Mouse (Mus musculus): Measurements from ENCODE around the gene Teddm3.

The Teddm3 gene

GRCm38 (mm10) chr16:21153900-21154299 lies at the start of gene Teddm3:
Gene Teddm3 (minus strand): TSS chr16:21154000.
- in situ Hi-C loops (cut with MboI, MseI), result loop anchor here (5.0 to 10.0 kb wide), 2 partner anchors 227 to 229 kb away; no protein-coding TSS in a partner anchor

GRCm38 (mm10) chr16:21202731-21203130 lies 48.9 kb upstream of the Teddm3 start:
- in situ Hi-C loops (cut with MboI, MseI), result no loop called here

- in situ Hi-C loops (cut with MboI, MseI), result loop anchor here (5.0 kb wide), 1 partner anchor 193 kb away; no protein-coding TSS in a partner anchor
Observed at GRCm38 (mm10) chr16:21199426-21199825, 45.6 kb upstream of the Teddm3 start.

- in situ Hi-C loops (cut with MboI, MseI), result loop anchor here (5.0 kb wide), 1 partner anchor 194 kb away; no protein-coding TSS in a partner anchor
Observed at GRCm38 (mm10) chr16:21198529-21198928, 44.7 kb upstream of the Teddm3 start.

GRCm38 (mm10) chr16:21198006-21198405 lies 44.2 kb upstream of the Teddm3 start:
- in situ Hi-C loops (cut with MboI, MseI), result loop anchor here (5.0 kb wide), 1 partner anchor 194 kb away; no protein-coding TSS in a partner anchor

GRCm38 (mm10) chr16:21197542-21197941 lies 43.7 kb upstream of the Teddm3 start:
- in situ Hi-C loops (cut with MboI, MseI), result loop anchor here (5.0 kb wide), 1 partner anchor 195 kb away; no protein-coding TSS in a partner anchor

- in situ Hi-C loops (cut with MboI, MseI), result loop anchor here (5.0 kb wide), 1 partner anchor 196 kb away; no protein-coding TSS in a partner anchor
Observed at GRCm38 (mm10) chr16:21196576-21196975, 42.8 kb upstream of the Teddm3 start.

GRCm38 (mm10) chr16:21195260-21195866 lies 41.6 kb upstream of the Teddm3 start:
- in situ Hi-C loops (cut with MboI, MseI), result loop anchor here (5.0 kb wide), 1 partner anchor 197 kb away; no protein-coding TSS in a partner anchor

GRCm38 (mm10) chr16:21194182-21194581 lies 40.4 kb upstream of the Teddm3 start:
- in situ Hi-C loops (cut with MboI, MseI), result no loop called here

- in situ Hi-C loops (cut with MboI, MseI), result no loop called here
Observed at GRCm38 (mm10) chr16:21192509-21193354, 38.9 kb upstream of the Teddm3 start.

- in situ Hi-C loops (cut with MboI, MseI), result no loop called here
Observed at GRCm38 (mm10) chr16:21191569-21191968, 37.8 kb upstream of the Teddm3 start.

- in situ Hi-C loops (cut with MboI, MseI), result no loop called here
Observed at GRCm38 (mm10) chr16:21188345-21188744, 34.5 kb upstream of the Teddm3 start.

- in situ Hi-C loops (cut with MboI, MseI), result no loop called here
Observed at GRCm38 (mm10) chr16:21187568-21187967, 33.8 kb upstream of the Teddm3 start.

- in situ Hi-C loops (cut with MboI, MseI), result no loop called here
Observed at GRCm38 (mm10) chr16:21184697-21185096, 30.9 kb upstream of the Teddm3 start.

GRCm38 (mm10) chr16:21182108-21182507 lies 28.3 kb upstream of the Teddm3 start:
- in situ Hi-C loops (cut with MboI, MseI), result no loop called here

GRCm38 (mm10) chr16:21175236-21175635 lies 21.4 kb upstream of the Teddm3 start:
- in situ Hi-C loops (cut with MboI, MseI), result no loop called here

- in situ Hi-C loops (cut with MboI, MseI), result loop anchor here in 1 of 2 experiments (10.0 kb wide), 1 partner anchor 264 kb away; no protein-coding TSS in a partner anchor
Observed at GRCm38 (mm10) chr16:21168730-21169129, 14.9 kb upstream of the Teddm3 start.

- in situ Hi-C loops (cut with MboI, MseI), result loop anchor here in 1 of 2 experiments (10.0 kb wide), 1 partner anchor 261 kb away; no protein-coding TSS in a partner anchor
Observed at GRCm38 (mm10) chr16:21165343-21166220, 11.8 kb upstream of the Teddm3 start.

GRCm38 (mm10) chr16:21163423-21163822 lies 9.6 kb upstream of the Teddm3 start:
- in situ Hi-C loops (cut with MboI, MseI), result loop anchor here (5.0 to 10.0 kb wide), 2 partner anchors 91 to 259 kb away; no protein-coding TSS in a partner anchor

- in situ Hi-C loops (cut with MboI, MseI), result loop anchor here in 1 of 2 experiments (10.0 kb wide), 1 partner anchor 234 kb away; no protein-coding TSS in a partner anchor
Observed at GRCm38 (mm10) chr16:21159226-21159625, 5.4 kb upstream of the Teddm3 start.

GRCm38 (mm10) chr16:21156261-21156660 lies 2.5 kb upstream of the Teddm3 start:
- in situ Hi-C loops (cut with MboI, MseI), result loop anchor here in 1 of 2 experiments (10.0 kb wide), 1 partner anchor 231 kb away; no protein-coding TSS in a partner anchor

Data from T-helper 17 cell (primary cell).